Mouse (Mus musculus): ENCODE results near the gene Thpo. TPM values are rescaled to one million over a fixed set of nuclear protein-coding genes. Genes with fewer than 3 reads are reported as not detected.

Gene Thpo
- total RNA-seq, 2 experiments from 2014 or later, result 12.6 to 13.4 TPM

GRCm38 (mm10) chr16:20706407-20707055 lies 27.8 kb downstream of the Thpo start:
- peak in 1 of 2 experiments; percentile 45 for DNase-seq (ENCODE audit: low spot score in 2 of 2)

DNA sequence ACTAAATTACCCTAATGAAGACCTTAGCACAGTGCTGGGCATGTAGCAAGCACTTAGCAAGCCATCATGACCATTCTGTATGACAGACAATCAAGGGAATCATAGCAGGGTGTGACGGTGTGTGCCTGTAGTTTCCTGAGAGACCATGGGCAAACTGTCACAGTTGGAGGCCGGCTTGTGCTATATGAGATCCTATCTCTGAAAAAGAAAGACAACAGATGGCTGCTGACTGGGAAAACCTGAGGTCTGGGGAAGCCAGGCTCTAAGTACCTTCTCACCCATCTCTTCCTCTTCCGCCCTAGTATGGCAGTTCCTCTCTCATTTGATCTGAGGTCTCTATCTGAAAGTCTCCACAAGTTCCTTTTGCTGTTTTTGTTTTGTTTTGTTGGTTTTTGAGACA lies 28.5 kb downstream of the Thpo start:
- DNase-seq (ENCODE audit: low spot score in 2 of 2), result peak in 1 of 2 experiments; percentile 36

GRCm38 (mm10) chr16:20703699-20704400 lies 30.5 kb downstream of the Thpo start:
- peak in 1 of 2 experiments; percentile 14 for DNase-seq (ENCODE audit: low spot score in 2 of 2)

DNA sequence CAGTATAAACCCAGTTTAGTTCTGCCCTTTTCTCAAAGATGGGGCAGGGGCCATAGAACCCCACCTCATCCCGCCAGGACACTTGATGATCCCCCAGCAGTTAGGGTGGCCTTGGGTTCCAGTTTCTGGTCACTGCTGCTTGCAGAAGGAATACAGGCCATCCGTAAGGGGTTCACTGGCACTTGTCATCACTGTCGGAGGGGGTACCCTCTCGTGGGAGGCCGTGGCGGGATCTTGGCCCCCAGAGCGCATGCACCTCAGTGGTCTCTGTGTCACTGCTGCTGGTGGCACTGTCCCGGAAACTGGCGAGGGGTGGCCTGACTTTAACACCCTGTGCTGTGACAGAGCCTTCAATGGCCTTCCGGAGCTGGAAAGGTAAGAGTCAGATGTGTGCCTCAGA lies 31.2 kb downstream of the Thpo start:
- DNase-seq (ENCODE audit: low spot score in 2 of 2), result no peak

DNA sequence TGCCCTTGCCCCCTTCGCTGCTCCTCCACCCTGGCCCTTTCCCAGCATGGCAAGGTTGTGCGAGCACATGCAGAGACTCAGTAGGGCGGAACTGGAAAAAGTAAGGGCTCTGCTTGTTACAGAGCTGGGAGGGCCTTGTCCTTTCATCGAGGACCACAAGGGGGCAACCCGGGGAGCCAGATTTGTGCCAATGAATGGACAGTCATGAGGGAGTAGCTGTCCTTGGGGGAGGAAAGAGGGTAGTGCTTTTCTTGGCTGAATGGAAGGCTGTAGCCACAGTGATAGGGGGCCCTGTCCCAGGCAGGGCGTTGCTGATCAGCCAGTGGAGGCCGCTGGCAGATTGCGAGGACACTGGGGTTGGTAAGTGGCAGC lies 31.8 kb downstream of the Thpo start:
- peak in 1 of 2 experiments; percentile 72 for DNase-seq (ENCODE audit: low spot score in 2 of 2)

DNA sequence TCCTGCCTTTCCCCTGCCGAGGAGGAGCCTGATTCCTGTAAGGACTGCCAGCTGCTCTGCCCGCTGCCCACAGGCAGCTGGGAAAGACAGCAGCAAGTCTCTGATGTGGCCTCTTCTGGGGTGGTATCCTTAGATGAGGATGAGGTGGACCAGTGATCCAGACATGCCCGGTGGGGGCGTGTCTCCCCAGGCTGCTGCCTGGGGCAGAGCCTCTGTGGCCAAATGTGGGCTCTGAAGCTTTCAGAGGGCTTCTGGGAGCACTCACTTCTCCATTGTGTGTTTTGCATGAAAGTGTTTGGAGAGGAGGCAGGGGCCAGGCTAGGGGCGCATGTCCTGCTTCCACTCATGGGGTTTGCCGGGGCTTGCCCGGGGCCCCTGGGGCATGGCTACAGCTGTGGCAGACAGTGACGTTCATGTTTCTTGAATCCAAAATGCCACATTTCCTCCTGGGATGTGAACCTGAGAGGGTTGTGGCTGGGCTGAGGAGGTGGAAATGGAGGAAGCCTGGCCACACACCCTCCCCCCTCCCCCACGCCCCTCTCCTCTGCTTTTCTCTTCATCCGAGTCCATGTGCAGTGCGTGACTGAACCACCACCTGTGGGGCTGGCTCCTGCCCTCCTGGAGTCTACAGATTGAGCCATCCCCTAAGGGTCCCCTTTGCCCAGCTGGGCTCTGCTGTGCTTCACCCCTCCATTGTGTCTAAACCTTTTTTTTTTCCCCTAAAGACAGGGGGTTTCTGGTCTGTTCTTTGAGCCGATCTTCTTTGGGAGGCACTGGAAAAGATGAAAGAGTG lies 32.4 kb downstream of the Thpo start:
- no peak for DNase-seq (ENCODE audit: low spot score in 2 of 2)

- no peak for DNase-seq (ENCODE audit: low spot score in 2 of 2)
Measured at GRCm38 (mm10) chr16:20701316-20701715, 33.0 kb downstream of the Thpo start.

DNA sequence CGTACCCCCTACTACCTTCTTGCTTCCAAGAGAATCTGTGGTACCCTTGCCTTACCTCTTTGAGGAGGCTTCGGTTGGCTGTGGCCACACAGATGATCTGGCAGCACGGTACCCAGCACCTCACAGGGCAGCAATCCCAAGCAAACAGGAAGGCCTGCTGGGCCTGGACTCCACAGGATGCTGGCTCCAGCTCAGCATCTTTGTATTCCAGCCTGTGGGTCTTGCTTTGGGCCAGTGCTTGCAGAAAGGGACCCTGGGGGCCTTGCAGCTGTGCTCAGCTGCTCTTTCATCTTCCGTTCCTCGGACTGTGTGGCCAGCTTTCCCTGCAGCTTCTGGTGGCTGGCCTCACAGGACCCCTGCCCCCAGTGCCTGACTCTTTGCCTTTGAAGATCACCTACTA lies 34.3 kb downstream of the Thpo start:
- DNase-seq (ENCODE audit: low spot score in 2 of 2), result peak in 1 of 2 experiments; percentile 17

- no peak for DNase-seq (ENCODE audit: low spot score in 2 of 2)
Measured at GRCm38 (mm10) chr16:20699266-20699665, 35.0 kb downstream of the Thpo start.

DNA sequence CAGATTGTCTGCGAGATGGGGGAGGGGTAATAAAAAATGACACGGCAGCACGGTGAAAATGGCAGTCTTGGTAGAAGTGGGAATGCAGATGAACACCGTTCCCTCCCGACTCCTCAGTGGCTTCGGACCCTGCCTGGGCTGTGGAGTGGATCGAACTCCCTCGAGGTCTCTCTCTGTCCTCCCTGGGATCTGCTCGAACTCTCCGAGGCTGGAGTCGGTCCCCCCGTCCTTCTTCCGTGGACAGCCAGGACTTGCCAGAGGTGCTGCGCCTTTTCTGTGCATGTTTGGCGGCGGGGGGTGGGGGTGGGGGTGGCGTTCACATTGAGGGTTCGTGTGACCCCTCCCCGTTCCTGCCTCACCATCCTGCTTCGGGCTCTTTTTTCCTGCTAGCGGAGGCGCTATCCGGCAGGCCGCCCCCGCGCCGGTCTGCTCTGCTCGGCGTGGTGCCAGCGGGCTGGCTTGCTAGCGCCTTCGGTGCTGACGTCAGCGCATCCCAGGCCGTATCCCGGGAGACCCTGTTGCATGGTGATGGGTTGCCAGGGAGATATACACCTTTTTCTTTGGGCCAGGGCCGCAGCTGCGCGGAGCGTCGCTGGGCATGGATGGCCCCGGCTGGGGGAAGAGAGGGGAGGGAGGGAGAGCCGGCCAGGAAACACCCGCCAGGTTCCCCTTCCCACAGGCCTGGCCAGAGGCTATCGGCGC lies 38.5 kb downstream of the Thpo start:
- DNase-seq (ENCODE audit: low spot score in 2 of 2), result peak; percentile 98 to 100

DNA sequence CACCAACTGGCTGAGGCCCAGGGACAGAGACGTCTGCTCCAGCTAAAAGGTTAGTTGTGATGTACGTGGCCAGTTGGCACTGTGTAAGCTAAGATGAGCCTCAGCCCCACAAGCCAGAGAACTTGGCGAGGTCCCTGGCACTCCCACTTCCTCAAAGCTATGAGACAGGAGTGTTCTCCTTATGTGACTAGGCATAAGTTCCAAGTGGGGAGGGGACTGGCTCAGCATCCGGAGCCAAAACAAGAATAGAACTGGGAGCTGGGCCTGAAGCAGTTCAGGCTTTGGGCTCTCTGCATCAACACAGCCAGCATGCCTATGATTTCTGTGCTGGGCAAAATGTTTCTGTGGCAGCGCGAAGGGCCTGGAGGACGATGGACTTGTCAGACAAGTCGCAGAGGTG lies 39.5 kb downstream of the Thpo start:
- DNase-seq (ENCODE audit: low spot score in 2 of 2), result peak; percentile 82 to 89

GRCm38 (mm10) chr16:20693111-20693701 lies 41.1 kb downstream of the Thpo start, which contains the start of gene Fam131a:
Fam131a (plus strand) TSS chr16:20693241.
- peak; percentile 95 to 97 for DNase-seq (ENCODE audit: low spot score in 2 of 2)

DNA sequence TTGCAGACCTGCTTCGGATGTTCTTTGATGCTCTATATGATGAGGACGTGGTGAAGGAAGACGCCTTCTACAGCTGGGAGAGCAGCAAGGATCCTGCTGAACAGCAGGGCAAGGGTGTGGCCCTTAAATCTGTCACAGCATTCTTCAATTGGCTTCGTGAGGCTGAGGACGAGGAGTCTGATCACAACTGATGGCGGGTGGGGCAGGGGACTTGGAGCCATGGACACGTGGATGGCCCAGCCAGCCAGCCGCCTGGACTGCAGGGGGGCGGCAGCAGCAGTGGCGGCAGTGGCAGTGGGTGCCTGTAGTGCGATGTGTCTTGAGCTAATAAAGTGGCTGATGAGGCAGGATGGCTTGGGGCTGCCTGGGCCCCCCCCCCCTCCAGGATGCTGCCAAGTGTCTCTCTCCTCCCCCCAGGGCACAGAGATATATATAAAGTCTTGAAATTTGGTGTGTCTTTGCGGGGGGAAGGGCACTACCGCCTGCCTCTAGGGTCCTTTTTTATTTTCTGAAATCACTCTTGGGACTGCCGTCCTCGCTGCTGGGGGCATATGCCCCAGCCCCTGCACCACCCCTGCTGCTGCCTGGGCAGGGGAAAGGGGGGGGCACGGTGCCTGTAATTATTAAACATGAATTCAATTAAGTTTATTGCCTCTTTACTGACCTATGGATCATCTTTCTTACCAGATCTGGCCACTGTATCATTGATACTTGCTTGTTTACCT lies 41.9 kb downstream of the Thpo start:
- DNase-seq (ENCODE audit: low spot score in 2 of 2), result peak in 1 of 2 experiments; percentile 11

DNA sequence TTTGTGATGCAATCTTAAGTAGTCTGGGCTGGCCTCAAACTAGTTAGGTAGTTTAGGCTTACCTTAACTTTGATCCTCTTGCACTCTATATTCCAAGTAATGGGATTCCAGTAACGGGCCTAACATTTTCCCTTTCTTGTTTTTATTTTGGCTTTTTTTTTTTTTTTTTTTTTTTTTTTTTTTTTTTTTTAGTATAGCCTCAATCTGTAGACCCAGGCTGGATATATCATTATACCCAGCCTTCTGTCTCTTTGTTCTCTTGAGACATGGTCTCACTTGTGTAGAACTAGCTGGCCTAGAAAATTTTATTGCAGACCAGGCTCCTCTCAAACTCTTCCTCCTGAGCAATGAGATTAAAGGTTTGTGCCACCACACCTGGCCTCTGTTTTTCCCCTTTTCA lies 42.7 kb downstream of the Thpo start:
- no peak for DNase-seq (ENCODE audit: low spot score in 2 of 2)

GRCm38 (mm10) chr16:20690774-20691173 lies 43.5 kb downstream of the Thpo start:
- no peak for DNase-seq (ENCODE audit: low spot score in 2 of 2)

- peak; percentile 65 to 85 for DNase-seq (ENCODE audit: low spot score in 2 of 2)
Measured at GRCm38 (mm10) chr16:20677974-20678675, 56.2 kb downstream of the Thpo start.

DNA sequence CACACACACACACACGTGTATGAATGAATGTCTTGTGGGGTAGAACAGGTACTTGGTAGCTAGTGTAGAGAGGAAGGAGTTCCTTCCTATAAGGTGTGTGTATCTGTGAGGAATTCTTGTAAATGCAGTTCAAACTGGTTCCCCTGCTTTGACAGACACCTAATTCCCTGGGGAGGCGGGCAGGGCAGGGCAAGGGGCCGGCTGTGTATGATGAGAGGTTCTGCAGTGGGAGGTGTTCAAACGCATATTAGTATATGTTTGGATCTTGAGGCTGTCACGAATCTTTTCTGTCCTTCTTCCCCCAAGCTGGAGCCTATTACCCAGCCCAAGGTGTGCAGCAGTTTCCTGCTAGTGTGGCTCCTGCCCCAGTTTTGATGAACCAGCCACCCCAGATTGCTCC lies 56.9 kb downstream of the Thpo start:
- no peak for DNase-seq (ENCODE audit: low spot score in 2 of 2)

GRCm38 (mm10) chr16:20676702-20677101 lies 57.6 kb downstream of the Thpo start:
- DNase-seq (ENCODE audit: low spot score in 2 of 2), result no peak

GRCm38 (mm10) chr16:20675213-20675612 lies 59.1 kb downstream of the Thpo start:
- no peak for DNase-seq (ENCODE audit: low spot score in 2 of 2)

Data from layer of hippocampus, adult 18-20 months (tissue).